Mouse (Mus musculus): ENCODE measurements at regions not wholly inside any gene's neighbourhood (a gene's known extent, or its start where the extent isn't known, plus 50 kb on each side); places are given as distances from the start of the nearest gene placed in this dataset.

DNA sequence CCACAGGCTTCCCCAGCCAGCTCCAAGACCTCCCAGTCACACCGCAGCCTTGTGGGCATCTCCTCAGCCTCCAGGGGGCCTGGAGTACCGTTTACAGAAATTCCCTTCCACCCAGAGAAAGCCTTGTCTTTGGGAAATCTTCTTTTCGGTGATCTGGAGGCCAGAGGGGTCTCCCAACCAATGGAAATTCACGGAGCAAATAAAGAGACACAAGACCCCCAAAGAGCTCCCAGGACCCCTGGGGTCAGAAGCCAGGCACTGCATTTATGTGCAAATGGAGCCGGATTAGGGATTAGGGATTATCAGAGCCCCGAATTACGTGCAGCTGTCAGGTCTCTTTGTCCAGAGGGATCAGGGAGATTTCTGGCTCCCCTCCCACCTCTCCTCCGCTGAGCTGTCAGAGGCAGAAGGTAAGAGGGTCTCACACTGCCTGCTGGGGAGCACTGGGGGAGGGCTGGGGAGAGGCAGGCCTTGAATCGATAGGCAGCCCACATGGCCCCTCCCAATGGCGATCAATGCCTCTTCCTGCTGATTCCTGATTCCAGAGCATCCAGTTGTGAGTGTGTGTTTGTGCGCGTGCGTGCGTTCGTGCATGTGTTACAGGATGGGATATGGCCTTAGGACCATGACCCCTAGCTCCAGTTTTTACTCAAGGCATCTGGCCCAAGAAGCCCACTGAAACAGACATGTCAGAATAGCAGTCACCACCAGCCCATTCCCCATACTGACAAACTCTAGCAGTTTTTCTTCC lies 168.7 kb downstream of the 3100002H09Rik start:
- H3K4me3 ChIP-seq (replicated peaks in 1 of 3; ENCODE audit: low read depth in 2 of 3, low read length in 2 of 3, poor library complexity in 1 of 3) = no peak overlapping the region
- DNase-seq (ENCODE audit: extremely low read depth) = no peak
- no peaks in the 10 kb centered on the region for H3K9me3 ChIP-seq (replicated peaks; ENCODE audit: low read length)
- H3K79me2 ChIP-seq (replicated peaks; ENCODE audit: control insufficient read depth, extremely low read depth, insufficient read depth, poor library complexity, severe bottlenecking) = no peaks in the 10 kb centered on the region
- in situ Hi-C loops (cut with MboI; ENCODE audit: low pct_ligation_motif_present, low pct_unique_long_range_greater_than_20kb, low sequenced_read_pairs) (no loop called here), dilution Hi-C loops (cut with MboI; ENCODE audit: extremely low pct_ligation_motif_present, extremely low pct_unique_long_range_greater_than_20kb, low sequenced_read_pairs) (no loop called here)
- peaks cover 85% of the 10 kb centered on the region for H3K27me3 ChIP-seq (replicated peaks)
- no peaks in the 10 kb centered on the region for H3K36me3 ChIP-seq (replicated peaks in 1 of 2; ENCODE audit: control insufficient read depth in 1 of 2, insufficient read depth in 1 of 2, low read length in 1 of 2)
- H3K4me2 ChIP-seq (ENCODE audit: insufficient read depth, low read depth, poor library complexity, severe bottlenecking) = no peak overlapping the region
- H3K27ac ChIP-seq (ENCODE audit: insufficient read depth, low read depth) = no peak overlapping the region
- H3K9ac ChIP-seq (ENCODE audit: insufficient read depth, low read depth) = no peak overlapping the region
- TF ChIP-seq JUN (IDR thresholded peaks at IDR 0.05; ENCODE audit: insufficient read depth, low read depth, low read length) (no peak), POLR2AphosphoS2 (IDR thresholded peaks at IDR 0.05; ENCODE audit: low read depth, low read length) (no peak), ZKSCAN1 (IDR thresholded peaks at IDR 0.05; ENCODE audit: borderline replicate concordance, low read depth, low read length) (no peak), ZC3H11A (IDR thresholded peaks at IDR 0.05; ENCODE audit: low read depth, low read length) (no peak), MXI1 (IDR thresholded peaks at IDR 0.05; ENCODE audit: low read depth, low read length) (no peak), KAT2A (IDR thresholded peaks at IDR 0.05; ENCODE audit: insufficient replicate concordance, low read length) (no peak), RCOR1 (conservative IDR thresholded peaks at IDR 0.05; ENCODE audit: low read depth, low read length) (no peak), TBP (conservative IDR thresholded peaks at IDR 0.05; ENCODE audit: low read depth, low read length) (no peak), CHD2 (IDR thresholded peaks at IDR 0.05; ENCODE audit: low read length) (no peak)
- no peaks in the 10 kb centered on the region for H3K4me1 ChIP-seq (ENCODE audit: control insufficient read depth in 1 of 2, insufficient read depth in 2 of 2)

DNA sequence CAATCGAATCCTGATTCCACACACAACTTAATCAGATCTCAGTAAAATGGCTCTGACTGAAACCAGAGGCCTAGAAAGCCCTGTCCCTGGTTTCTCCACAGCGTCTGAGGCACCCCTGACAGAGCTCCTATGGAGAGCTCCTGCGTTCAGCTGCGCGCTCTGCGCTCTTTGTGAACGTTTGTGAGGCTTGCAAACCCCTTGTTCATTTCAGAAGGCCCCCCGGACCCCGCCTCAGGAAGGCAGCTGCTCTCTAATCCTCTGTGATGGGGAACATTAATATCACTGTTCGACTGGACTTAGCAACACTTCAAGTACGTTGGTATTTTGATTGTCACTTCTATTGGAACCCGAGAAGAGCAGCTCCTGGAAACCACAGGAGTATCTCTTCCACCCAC lies 175.6 kb downstream of the 3100002H09Rik start:
- H3K27me3 ChIP-seq (replicated peaks) = peaks cover 82% of the 10 kb centered on the region
- no peak for DNase-seq (ENCODE audit: extremely low read depth)
- dilution Hi-C loops (cut with MboI; ENCODE audit: extremely low pct_ligation_motif_present, extremely low pct_unique_long_range_greater_than_20kb, low sequenced_read_pairs) = no loop called here

More for the DNA sequence above, 175.6 kb downstream of the 3100002H09Rik start:
- no peak for TF ChIP-seq SIN3A (IDR thresholded peaks at IDR 0.05; ENCODE audit: low read length)
- TF ChIP-seq UBTF (IDR thresholded peaks at IDR 0.05; ENCODE audit: low read depth, low read length) = no peak
- TF ChIP-seq CHD2 (IDR thresholded peaks at IDR 0.05; ENCODE audit: low read length) = no peak
- TF ChIP-seq E2F4 (IDR thresholded peaks at IDR 0.05; ENCODE audit: insufficient replicate concordance, low read depth, low read length) = no peak
- no peaks in the 10 kb centered on the region for H3K4me1 ChIP-seq (ENCODE audit: control insufficient read depth in 1 of 2, insufficient read depth in 2 of 2)
- H3K9me3 ChIP-seq (replicated peaks; ENCODE audit: low read length) = no peaks in the 10 kb centered on the region
- no peak overlapping the region for H3K4me3 ChIP-seq (replicated peaks in 1 of 3; ENCODE audit: low read depth in 2 of 3, low read length in 2 of 3, poor library complexity in 1 of 3)
- H3K36me3 ChIP-seq (replicated peaks in 1 of 2; ENCODE audit: control insufficient read depth in 1 of 2, insufficient read depth in 1 of 2, low read length in 1 of 2) = no peaks in the 10 kb centered on the region
- in situ Hi-C loops (cut with MboI; ENCODE audit: low pct_ligation_motif_present, low pct_unique_long_range_greater_than_20kb, low sequenced_read_pairs) = no loop called here
- H3K4me2 ChIP-seq (ENCODE audit: insufficient read depth, low read depth, poor library complexity, severe bottlenecking) = no peak overlapping the region
- no peak overlapping the region for H3K27ac ChIP-seq (ENCODE audit: insufficient read depth, low read depth)
- no peak overlapping the region for H3K9ac ChIP-seq (ENCODE audit: insufficient read depth, low read depth)
- no peaks in the 10 kb centered on the region for H3K79me2 ChIP-seq (replicated peaks; ENCODE audit: control insufficient read depth, extremely low read depth, insufficient read depth, poor library complexity, severe bottlenecking)

All from CH12.LX (cell line).